Mouse (Mus musculus) MEL (cell line): Measurements from ENCODE around the gene Tmem205. TPM values are rescaled to one million over a fixed set of nuclear protein-coding genes. Genes with fewer than 3 reads are reported as not detected.

Source experiments
- DNase-seq: peaks from one replicate; pipeline ENCODE4 v3.0.0; 2011; ENCODE audit warnings: low read depth, low spot score
- H3K27ac ChIP-seq: 2 replicates; pipeline ENCODE4 v1.5.1; 2012; ENCODE audit warnings: low read depth, mild to moderate bottlenecking, control low read depth, low read length, moderate library complexity; ENCODE audit not compliant: control insufficient read depth
- H3K27me3 ChIP-seq, 2 experiments: fragments of 150-350 bp in 1 of 2; sonication (generic) in 1 of 2; 2 replicates each; pipeline ENCODE4 v1.6.1; 2012; ENCODE audit warnings: low read length in 2 of 2, mild to moderate bottlenecking in 2 of 2, improper control_type of control experiment in 1 of 2, moderate library complexity in 1 of 2; ENCODE audit not compliant: insufficient read depth in 2 of 2, control insufficient read depth in 1 of 2
- H3K36me3 ChIP-seq, 2 experiments: 2 replicates each; pipeline ENCODE4 v1.6.1; 2012 to 2014; ENCODE audit warnings: low read length in 2 of 2, improper control_type of control experiment in 1 of 2, inconsistent platforms in 1 of 2, mild to moderate bottlenecking in 1 of 2; ENCODE audit not compliant: insufficient read depth in 2 of 2, control insufficient read depth in 1 of 2
- H3K4me1 ChIP-seq, 2 experiments: fragments of 150-350 bp in 1 of 2; sonication (generic) in 1 of 2; 2 replicates each; pipeline ENCODE4 v1.6.1; 2012; ENCODE audit warnings: low read length in 2 of 2, improper control_type of control experiment in 1 of 2, mild to moderate bottlenecking in 1 of 2; ENCODE audit not compliant: insufficient read depth in 2 of 2, control insufficient read depth in 1 of 2
- H3K4me3 ChIP-seq, 2 experiments: fragments of 150-350 bp in 1 of 2; sonication (generic) in 1 of 2; 2 replicates each; pipeline ENCODE4 v1.5.1; 2012; ENCODE audit warnings: low read depth in 2 of 2, low read length in 2 of 2, mild to moderate bottlenecking in 2 of 2, moderate library complexity in 2 of 2, control low read depth in 1 of 2, improper control_type of control experiment in 1 of 2; ENCODE audit not compliant: control insufficient read depth in 1 of 2, insufficient read depth in 1 of 2
- H3K79me2 ChIP-seq: 2 replicates; pipeline ENCODE4 v1.6.1; 2012; ENCODE audit warnings: mild to moderate bottlenecking, low read length, moderate library complexity; ENCODE audit not compliant: control insufficient read depth, poor library complexity, insufficient read depth
- H3K9ac ChIP-seq: 2 replicates; pipeline ENCODE4 v1.6.1; 2012; ENCODE audit warnings: low read depth, mild to moderate bottlenecking, control low read depth, low read length, moderate library complexity; ENCODE audit not compliant: control insufficient read depth, poor library complexity, severe bottlenecking
- H3K9me3 ChIP-seq: fragments of 150-350 bp; sonication (generic); replicated peaks from 2 replicates; pipeline ENCODE4 v1.6.1; 2012; ENCODE audit warnings: mild to moderate bottlenecking, low read length, improper control_type of control experiment, moderate library complexity; ENCODE audit not compliant: insufficient read depth
- CHD1 ChIP-seq: IDR thresholded peaks from 2 replicates; pipeline ENCODE4 v1.6.1; 2012; ENCODE audit warnings: low read depth, mild to moderate bottlenecking, inconsistent platforms, low read length, improper control_type of control experiment
- CHD2 ChIP-seq: IDR thresholded peaks from 2 replicates; pipeline ENCODE4 v1.6.1; 2011; ENCODE audit warnings: low read length, improper control_type of control experiment
- ELF1 ChIP-seq: IDR thresholded peaks from 2 replicates; pipeline ENCODE4 v1.6.1; 2014; ENCODE audit warnings: low read depth, mild to moderate bottlenecking, inconsistent platforms, low read length, improper control_type of control experiment, moderate library complexity
- ETS1 ChIP-seq: IDR thresholded peaks from 2 replicates; pipeline ENCODE4 v1.6.1; 2012; ENCODE audit warnings: low read depth, mild to moderate bottlenecking, inconsistent platforms, low read length, improper control_type of control experiment, moderate library complexity
- GABPA ChIP-seq: IDR thresholded peaks from 2 replicates; pipeline ENCODE4 v1.6.1; 2012; ENCODE audit warnings: low read depth, mild to moderate bottlenecking, inconsistent platforms, low read length, improper control_type of control experiment, moderate library complexity
- GATA1 ChIP-seq: IDR thresholded peaks from 2 replicates; pipeline ENCODE4 v1.6.1; 2011; ENCODE audit warnings: low read depth, low read length, improper control_type of control experiment
- HCFC1 ChIP-seq: IDR thresholded peaks from 2 replicates; pipeline ENCODE4 v1.6.1; 2012; ENCODE audit warnings: low read depth, mild to moderate bottlenecking, inconsistent platforms, low read length, improper control_type of control experiment, moderate library complexity
- MXI1 ChIP-seq: IDR thresholded peaks from 2 replicates; pipeline ENCODE4 v1.6.1; 2011; ENCODE audit warnings: mild to moderate bottlenecking, low read depth, low read length, improper control_type of control experiment
- POLR2A ChIP-seq, 2 experiments: IDR thresholded peaks; 2 replicates each; pipeline ENCODE4 v1.6.1; 2011 to 2012; ENCODE audit warnings: low read length in 2 of 2, mild to moderate bottlenecking in 2 of 2, control low read depth in 1 of 2, improper control_type of control experiment in 1 of 2, low read depth in 1 of 2, moderate library complexity in 1 of 2; ENCODE audit not compliant: control insufficient read depth in 1 of 2, insufficient read depth in 1 of 2, poor library complexity in 1 of 2
- POLR2AphosphoS5 ChIP-seq: IDR thresholded peaks from 2 replicates; pipeline ENCODE4 v1.6.1; 2012; ENCODE audit warnings: low read depth, borderline replicate concordance, mild to moderate bottlenecking, inconsistent platforms, low read length, moderate library complexity, mixed read lengths
- TAL1 ChIP-seq: IDR thresholded peaks from 2 replicates; pipeline ENCODE4 v1.6.1; 2012; ENCODE audit warnings: mild to moderate bottlenecking, inconsistent platforms, low read length, moderate library complexity, mixed read lengths
- TCF12 ChIP-seq: IDR thresholded peaks from 2 replicates; pipeline ENCODE4 v1.6.1; 2014; ENCODE audit warnings: low read depth, mild to moderate bottlenecking, inconsistent platforms, low read length, improper control_type of control experiment, moderate library complexity
- USF1 ChIP-seq: IDR thresholded peaks from 2 replicates; pipeline ENCODE4 v1.6.1; 2014; ENCODE audit warnings: low read depth, mild to moderate bottlenecking, inconsistent platforms, low read length, improper control_type of control experiment, moderate library complexity
- USF2 ChIP-seq, 2 experiments: IDR thresholded peaks; 2 replicates each; pipeline ENCODE4 v1.6.1; 2011 to 2012; ENCODE audit warnings: improper control_type of control experiment in 2 of 2, low read length in 2 of 2, borderline replicate concordance in 1 of 2, inconsistent platforms in 1 of 2, low read depth in 1 of 2, mild to moderate bottlenecking in 1 of 2; ENCODE audit not compliant: insufficient read depth in 1 of 2
- ZKSCAN1 ChIP-seq: IDR thresholded peaks from 2 replicates; pipeline ENCODE4 v1.6.1; 2012; ENCODE audit warnings: low read depth, mild to moderate bottlenecking, inconsistent platforms, low read length, improper control_type of control experiment, moderate library complexity
- polyA plus RNA-seq, 2 experiments: library from polyadenylated mRNA; stranded (reverse) in 1 of 2; unstranded in 1 of 2; fragments of >175 nt in 1 of 2; fragments of >200 nt in 1 of 2; gene quantifications; 2 replicates each; pipeline versions ENCODE4 v1.2.1 to v1.2.4; 2012; ENCODE audit warnings: low replicate concordance in 2 of 2, low read depth in 1 of 2; ENCODE audit not compliant: insufficient read length in 2 of 2, insufficient read depth in 1 of 2, missing spikeins in 1 of 2
- total RNA-seq: library from RNA; depleted of rRNA; stranded (reverse); fragments of 300-350 nt; gene quantifications from 2 replicates; pipeline ENCODE4 v1.2.3, GENCODE M21; 2012

Gene Tmem205
- total and polyA plus RNA-seq, 3 experiments, result 114 to 118 TPM; not detected in 1

GRCm38 (mm10) chr9:21962416-21963059 lies 35.2 kb upstream of the Tmem205 start:
- Histone ChIP-seq H3K79me2 (peaks cover 41% of the 10 kb centered on the region), H3K4me3 (peak overlapping the region; percentile 75 to 77), H3K36me3 (peaks cover 14 to 26% of the 10 kb centered on the region in 2 experiments), H3K9ac (peak overlapping the region; percentile 77), H3K27ac (peak overlapping the region; percentile 91), H3K4me1 (peaks cover 13 to 31% of the 10 kb centered on the region in 2 experiments), H3K27me3 (no peaks in the 10 kb centered on the region), H3K9me3 (no peaks in the 10 kb centered on the region)
- TF ChIP-seq GATA1, result peak; percentile 97
- no peak for TF ChIP-seq ELF1
- peak; percentile 100 for TF ChIP-seq TAL1
- TF ChIP-seq POLR2AphosphoS5, result peak; percentile 90
- peak; percentile 100 for DNase-seq

- DNase-seq, result no peak
- H3K9me3 ChIP-seq, result no peaks in the 10 kb centered on the region
- peak overlapping the region; percentile 77 for H3K9ac ChIP-seq
- peak overlapping the region; percentile 75 to 77 for H3K4me3 ChIP-seq
- peaks cover 14 to 26% of the 10 kb centered on the region in 2 experiments for H3K36me3 ChIP-seq
- TF ChIP-seq TCF12 (no peak), HCFC1 (no peak), GATA1 (no peak), USF2 (IDR thresholded peaks at IDR 0.05; ENCODE audit: borderline replicate concordance in 1 of 2, insufficient read depth in 1 of 2, low read depth in 1 of 2, low read length in 2 of 2) (no peak), ZKSCAN1 (no peak), CHD2 (no peak)
- H3K79me2 ChIP-seq, result peaks cover 41% of the 10 kb centered on the region
- no peaks in the 10 kb centered on the region for H3K27me3 ChIP-seq
- H3K27ac ChIP-seq, result peak overlapping the region; percentile 91
- peaks cover 13 to 32% of the 10 kb centered on the region in 2 experiments for H3K4me1 ChIP-seq
Measured at GRCm38 (mm10) chr9:21962010-21962409, 34.7 kb upstream of the Tmem205 start.

GRCm38 (mm10) chr9:21961366-21961980 lies 34.1 kb upstream of the Tmem205 start:
- Histone ChIP-seq H3K27me3 (no peaks in the 10 kb centered on the region), H3K4me1 (peaks cover 13 to 37% of the 10 kb centered on the region in 2 experiments), H3K79me2 (peaks cover 41% of the 10 kb centered on the region), H3K4me3 (peak overlapping the region; percentile 75 to 77), H3K9ac (peak overlapping the region; percentile 77), H3K36me3 (peaks cover 14 to 30% of the 10 kb centered on the region in 2 experiments), H3K9me3 (no peaks in the 10 kb centered on the region), H3K27ac (peak overlapping the region; percentile 91)
- TF ChIP-seq GATA1 (0 out of 2 replicates have a peak, but pooled peaks have one; percentile 26), USF1 (no peak), GABPA (no peak), POLR2A (IDR thresholded peaks at IDR 0.05; ENCODE audit: control insufficient read depth in 1 of 2, insufficient read depth in 1 of 2, low read depth in 1 of 2, low read length in 2 of 2, poor library complexity in 1 of 2) (no peak), MXI1 (no peak), ETS1 (no peak), CHD1 (no peak), TCF12 (no peak)
- DNase-seq, result peak; percentile 91
